In genomic region chr5:70252061-70252620, GRCm38 (mm10) we compare ENCODE assay signal across 23 mouse cellular contexts.
DNase-seq lines count a peak whose midpoint lies in the region.
"Had no signal": no experiment of that assay in that cellular context is flagged by ENCODE, and none has a peak within 500 bp of the region (broad histone marks: within the 10 kb centered on the region; RNA-seq: fewer than 3 reads in every experiment).

No protein-coding gene starts in this region.

- H3K4me3 ChIP-seq in limb, embryonic 10.5 days, result no peak overlapping the region
- H3K4me3 ChIP-seq: embryonic facial prominence, embryonic 10.5 days; forebrain, embryonic 15.5 days; heart, embryonic 10.5 days; hindbrain, embryonic 15.5 days; intestine, embryonic 15.5 days; midbrain, embryonic 12.5 days; neural tube, embryonic 12.5 days had no signal

- no peaks in the 10 kb centered on the region for H3K27me3 ChIP-seq in limb, embryonic 10.5 days (ENCODE audit: low read depth, poor library complexity, severe bottlenecking)
- H3K27me3 ChIP-seq: forebrain, embryonic 15.5 days; hindbrain, embryonic 15.5 days; intestine, embryonic 15.5 days; midbrain, embryonic 12.5 days; neural tube, embryonic 12.5 days had no signal

- no peaks in the 10 kb centered on the region for H3K36me3 ChIP-seq in limb, embryonic 10.5 days
- H3K36me3 ChIP-seq: embryonic facial prominence, embryonic 10.5 days; forebrain, embryonic 15.5 days; heart, embryonic 10.5 days; hindbrain, embryonic 15.5 days; intestine, embryonic 15.5 days; midbrain, embryonic 12.5 days; neural tube, embryonic 12.5 days had no signal

- no peaks in the 10 kb centered on the region for H3K4me1 ChIP-seq in limb, embryonic 10.5 days
- H3K4me1 ChIP-seq: embryonic facial prominence, embryonic 10.5 days; forebrain, embryonic 15.5 days; heart, embryonic 10.5 days; hindbrain, embryonic 15.5 days; intestine, embryonic 15.5 days; midbrain, embryonic 12.5 days; neural tube, embryonic 12.5 days had no signal

- H3K9me3 ChIP-seq in limb, embryonic 10.5 days (replicated peaks), result no peaks in the 10 kb centered on the region
- H3K9me3 ChIP-seq: embryonic facial prominence, embryonic 10.5 days; forebrain, embryonic 15.5 days; heart, embryonic 10.5 days; hindbrain, embryonic 15.5 days; intestine, embryonic 15.5 days; midbrain, embryonic 12.5 days; neural tube, embryonic 12.5 days had no signal

- WGBS in limb, embryonic 10.5 days, result 84% methylated on average over 2 of the region's 2 CpGs

- H3K27ac ChIP-seq in limb, embryonic 10.5 days, result no peak overlapping the region
- H3K27ac ChIP-seq: embryonic facial prominence, embryonic 10.5 days; forebrain, embryonic 15.5 days; heart, embryonic 10.5 days; hindbrain, embryonic 15.5 days; intestine, embryonic 15.5 days; midbrain, embryonic 12.5 days; neural tube, embryonic 12.5 days had no signal

- peak; percentile 39 to 64 for DNase-seq in frontal cortex, adult 2 months (ENCODE audit: extremely low spot score in 1 of 2, low spot score in 1 of 2)
- no peak for DNase-seq in frontal cortex, postnatal 10 days (ENCODE audit: low spot score in 2 of 2)
- DNase-seq in right cerebral cortex, adult 18-20 months, result peak; percentile 40
- DNase-seq in right cerebral cortex, postnatal 14 days, result no peak
- DNase-seq in frontal cortex, postnatal 36 days (ENCODE audit: low spot score in 2 of 2), result peak; percentile 19 to 63
- DNase-seq in right cerebral cortex, postnatal 36 days (ENCODE audit: low spot score in 2 of 2), result peak; percentile 5 to 22
- DNase-seq in limb, embryonic 10.5 days (ENCODE audit: low spot score), result no peak
- DNase-seq in ovary, postnatal 36 days (ENCODE audit: low spot score), result no peak
- DNase-seq: adrenal gland, postnatal 25 days; cerebellum, adult 11 months; cerebellum, adult 9-11 months; heart, postnatal 4 days; kidney, postnatal 36 days; lung, postnatal 14 days; retina, postnatal 1 day; thymus, postnatal 25 days had no signal

Comparison
In these comparisons a context has a peak if more than half of its experiments do, and no peak if none do; other contexts are left out.
1. DNase-seq: peak in frontal cortex, adult 2 months (2 of 2), right cerebral cortex, adult 18-20 months (single experiment), frontal cortex, postnatal 36 days (2 of 2) and right cerebral cortex, postnatal 36 days (2 of 2); none in frontal cortex, postnatal 10 days (0 of 2), right cerebral cortex, postnatal 14 days (single experiment), limb, embryonic 10.5 days (single experiment) and ovary, postnatal 36 days (single experiment).